Mouse (Mus musculus): ENCODE data around the gene Atp10b. TPM values are rescaled to one million over a fixed set of nuclear protein-coding genes. Genes with fewer than 3 reads are reported as not detected.

Atp10b gene
- total and polyA plus RNA-seq, 3 experiments: not detected

GRCm38 (mm10) chr11:43203580-43203979, 53.9 kb downstream of the Atp10b start:
- no peak for TF ChIP-seq USF2 (conservative IDR thresholded peaks at IDR 0.05; ENCODE audit: low read depth, low read length)
- TF ChIP-seq NELFE (IDR thresholded peaks at IDR 0.05; ENCODE audit: low read depth, low read length): no peak
- TF ChIP-seq GABPA (IDR thresholded peaks at IDR 0.05; ENCODE audit: insufficient replicate concordance, low read depth, low read length): no peak
- TF ChIP-seq BHLHE40 (IDR thresholded peaks at IDR 0.05; ENCODE audit: low read depth, low read length): no peak
- TF ChIP-seq MAFK (IDR thresholded peaks at IDR 0.05; ENCODE audit: insufficient replicate concordance, low read length): no peak
- TF ChIP-seq JUND (conservative IDR thresholded peaks at IDR 0.05; ENCODE audit: low read depth, low read length): no peak
- TF ChIP-seq USF1 (IDR thresholded peaks at IDR 0.05; ENCODE audit: low read depth, low read length): no peak
- no peak for TF ChIP-seq EP300 (IDR thresholded peaks at IDR 0.05; ENCODE audit: low read length)
- no peak for TF ChIP-seq E2F4 (IDR thresholded peaks at IDR 0.05; ENCODE audit: insufficient replicate concordance, low read depth, low read length)
- no peak for TF ChIP-seq ETS1 (conservative IDR thresholded peaks at IDR 0.05; ENCODE audit: low read depth, low read length)
- TF ChIP-seq MEF2A (IDR thresholded peaks at IDR 0.05; ENCODE audit: borderline replicate concordance, low read depth, low read length): no peak
- no peak for TF ChIP-seq ZMIZ1 (IDR thresholded peaks at IDR 0.05; ENCODE audit: low read depth, low read length)
- TF ChIP-seq IRF4 (IDR thresholded peaks at IDR 0.05; ENCODE audit: low read depth, low read length): no peak
- no peak for TF ChIP-seq CHD2 (IDR thresholded peaks at IDR 0.05; ENCODE audit: low read length)
- TF ChIP-seq ZNF384 (IDR thresholded peaks at IDR 0.05; ENCODE audit: low read depth, low read length): no peak
- no peak for TF ChIP-seq MXI1 (IDR thresholded peaks at IDR 0.05; ENCODE audit: low read depth, low read length)
- TF ChIP-seq KAT2A (IDR thresholded peaks at IDR 0.05; ENCODE audit: insufficient replicate concordance, low read length): no peak
- no peak for TF ChIP-seq ZC3H11A (IDR thresholded peaks at IDR 0.05; ENCODE audit: low read depth, low read length)
- Histone ChIP-seq H3K9ac (ENCODE audit: insufficient read depth, low read depth) (no peak overlapping the region), H3K4me2 (ENCODE audit: insufficient read depth, low read depth, poor library complexity, severe bottlenecking) (no peak overlapping the region), H3K9me3 (replicated peaks; ENCODE audit: low read length) (no peaks in the 10 kb centered on the region), H3K79me2 (replicated peaks; ENCODE audit: control insufficient read depth, extremely low read depth, insufficient read depth, poor library complexity, severe bottlenecking) (no peaks in the 10 kb centered on the region), H3K4me3 (replicated peaks in 1 of 3; ENCODE audit: low read depth in 2 of 3, low read length in 2 of 3, poor library complexity in 1 of 3) (no peak overlapping the region), H3K4me1 (ENCODE audit: control insufficient read depth in 1 of 2, insufficient read depth in 2 of 2) (peaks cover 11 to 19% of the 10 kb centered on the region in 2 experiments), H3K27me3 (replicated peaks) (no peaks in the 10 kb centered on the region), H3K36me3 (replicated peaks in 1 of 2; ENCODE audit: control insufficient read depth in 1 of 2, insufficient read depth in 1 of 2, low read length in 1 of 2) (no peaks in the 10 kb centered on the region), H3K27ac (ENCODE audit: insufficient read depth, low read depth) (no peak overlapping the region)
- DNase-seq (ENCODE audit: extremely low read depth): no peak
- dilution Hi-C loops (cut with MboI; ENCODE audit: extremely low pct_ligation_motif_present, extremely low pct_unique_long_range_greater_than_20kb, low sequenced_read_pairs): no loop called here
- in situ Hi-C loops (cut with MboI; ENCODE audit: low pct_ligation_motif_present, low pct_unique_long_range_greater_than_20kb, low sequenced_read_pairs): no loop called here

DNA sequence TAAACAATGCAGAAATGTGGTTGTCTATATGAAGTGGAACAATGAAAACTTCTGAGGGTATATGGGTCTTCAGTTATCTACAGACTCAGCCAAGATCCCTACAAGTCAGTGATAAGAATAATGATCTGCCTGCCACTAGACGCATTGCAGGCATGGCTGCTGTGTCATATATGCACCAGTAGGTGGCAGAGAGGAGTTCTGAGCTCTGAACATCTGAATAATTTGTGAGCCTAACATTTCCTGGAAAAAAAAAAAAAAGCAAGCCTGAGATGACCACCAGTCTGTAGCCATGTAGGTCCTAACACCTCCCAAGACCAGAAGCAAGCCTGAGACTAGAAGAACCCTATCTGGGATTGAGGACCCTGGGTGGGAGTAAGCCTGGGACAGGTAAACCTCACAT, 63.5 kb downstream of the Atp10b start:
- H3K4me1 ChIP-seq (ENCODE audit: control insufficient read depth in 1 of 2, insufficient read depth in 2 of 2): no peaks in the 10 kb centered on the region
- in situ Hi-C loops (cut with MboI; ENCODE audit: low pct_ligation_motif_present, low pct_unique_long_range_greater_than_20kb, low sequenced_read_pairs): loop anchor here (5.0 to 10.0 kb wide), 3 partner anchors 49 to 202 kb away; no protein-coding TSS in a partner anchor
- dilution Hi-C loops (cut with MboI; ENCODE audit: extremely low pct_ligation_motif_present, extremely low pct_unique_long_range_greater_than_20kb, low sequenced_read_pairs): no loop called here
- no peak overlapping the region for H3K9ac ChIP-seq (ENCODE audit: insufficient read depth, low read depth)
- H3K79me2 ChIP-seq (replicated peaks; ENCODE audit: control insufficient read depth, extremely low read depth, insufficient read depth, poor library complexity, severe bottlenecking): no peaks in the 10 kb centered on the region
- no peak overlapping the region for H3K27ac ChIP-seq (ENCODE audit: insufficient read depth, low read depth)
- no peaks in the 10 kb centered on the region for H3K9me3 ChIP-seq (replicated peaks; ENCODE audit: low read length)
- H3K27me3 ChIP-seq (replicated peaks): no peaks in the 10 kb centered on the region
- H3K36me3 ChIP-seq (replicated peaks in 1 of 2; ENCODE audit: control insufficient read depth in 1 of 2, insufficient read depth in 1 of 2, low read length in 1 of 2): no peaks in the 10 kb centered on the region
- TF ChIP-seq ZMIZ1 (IDR thresholded peaks at IDR 0.05; ENCODE audit: low read depth, low read length) (no peak), NELFE (IDR thresholded peaks at IDR 0.05; ENCODE audit: low read depth, low read length) (peak; percentile 24; the same call in 1 of the 2 replicates), SMC3 (IDR thresholded peaks at IDR 0.05; ENCODE audit: low read depth, low read length) (peak; percentile 96), ZC3H11A (IDR thresholded peaks at IDR 0.05; ENCODE audit: low read depth, low read length) (peak; percentile 57), IRF4 (IDR thresholded peaks at IDR 0.05; ENCODE audit: low read depth, low read length) (no peak), UBTF (IDR thresholded peaks at IDR 0.05; ENCODE audit: low read depth, low read length) (no peak), USF1 (IDR thresholded peaks at IDR 0.05; ENCODE audit: low read depth, low read length) (no peak), RAD21 (IDR thresholded peaks at IDR 0.05; ENCODE audit: low read depth, low read length) (peak; percentile 65), ZNF384 (IDR thresholded peaks at IDR 0.05; ENCODE audit: low read depth, low read length) (peak; percentile 92), MXI1 (IDR thresholded peaks at IDR 0.05; ENCODE audit: low read depth, low read length) (no peak), CTCF (conservative IDR thresholded peaks at IDR 0.05 in 1 of 2, IDR thresholded peaks at IDR 0.05 in 1 of 2; ENCODE audit: low read depth in 2 of 2, low read length in 2 of 2) (peak; percentile 87 to 88)
- H3K4me2 ChIP-seq (ENCODE audit: insufficient read depth, low read depth, poor library complexity, severe bottlenecking): no peak overlapping the region
- peak; percentile 66 for DNase-seq (ENCODE audit: extremely low read depth)
- H3K4me3 ChIP-seq (replicated peaks in 1 of 3; ENCODE audit: low read depth in 2 of 3, low read length in 2 of 3, poor library complexity in 1 of 3): no peak overlapping the region
